Mouse (Mus musculus): ENCODE measurements around the gene Hspa8. TPM values are rescaled to one million over a fixed set of nuclear protein-coding genes. Genes with fewer than 3 reads are reported as not detected.
"Not testable (repeated sequence)": the region's sequence is repeated elsewhere in the genome, so short reads cannot be mapped to it uniquely, and the experiment has no call there.

Gene Hspa8
- polyA plus RNA-seq, 1 experiment from 2014 or later, result 2,606 TPM

- 82% methylated on average over 6 of the region's 6 CpGs for WGBS
- H3K9ac ChIP-seq; H3K27me3 ChIP-seq (replicated peaks); ATAC-seq; H3K36me3 ChIP-seq; H3K4me3 ChIP-seq (replicated peaks); H3K9me3 ChIP-seq; H3K27ac ChIP-seq; H3K4me1 ChIP-seq (replicated peaks); H3K4me2 ChIP-seq (replicated peaks): not testable (repeated sequence)
These were observed 27.6 kb upstream of the Hspa8 start for GRCm38 (mm10) chr9:40773142-40773541.

- no peaks in the 10 kb centered on the region for H3K36me3 ChIP-seq
- H3K4me1 ChIP-seq (replicated peaks), result 0 out of 2 replicates have a peak, but pooled peaks cover 4% of the 10 kb centered on the region
- no peaks in the 10 kb centered on the region for H3K9me3 ChIP-seq
- 83% methylated on average over 4 of the region's 4 CpGs for WGBS
- H3K27me3 ChIP-seq (replicated peaks), result no peaks in the 10 kb centered on the region
- H3K27ac ChIP-seq, result no peak overlapping the region
- no peak overlapping the region for H3K4me3 ChIP-seq (replicated peaks)
- H3K9ac ChIP-seq, result no peak overlapping the region
- no peak overlapping the region for H3K4me2 ChIP-seq (replicated peaks)
- ATAC-seq, result no peak
These were observed 26.9 kb upstream of the Hspa8 start for GRCm38 (mm10) chr9:40773869-40774268.

GRCm38 (mm10) chr9:40776044-40776443, 24.7 kb upstream of the Hspa8 start:
- peak; percentile 49; the same call in 1 of the 2 replicates for ATAC-seq

GRCm38 (mm10) chr9:40776459-40777248, 24.1 kb upstream of the Hspa8 start:
- H3K4me2 ChIP-seq (replicated peaks), result no peak overlapping the region; the same call in 1 of the 2 replicates
- H3K4me3 ChIP-seq (replicated peaks), result no peak overlapping the region
- H3K36me3 ChIP-seq, result no peaks in the 10 kb centered on the region
- ATAC-seq, result peak; percentile 92
- H3K9ac ChIP-seq, result no peak overlapping the region
- WGBS, result 55% methylated on average over 11 of the region's 11 CpGs
- no peaks in the 10 kb centered on the region for H3K27me3 ChIP-seq (replicated peaks)
- H3K27ac ChIP-seq, result peak overlapping the region; percentile 78
- H3K4me1 ChIP-seq (replicated peaks), result peaks cover 10% of the 10 kb centered on the region; the same call in 1 of the 2 replicates
- H3K9me3 ChIP-seq, result no peaks in the 10 kb centered on the region

More at GRCm38 (mm10) chr9:40776044-40776443, 24.7 kb upstream of the Hspa8 start:
- Histone ChIP-seq H3K27me3 (replicated peaks) (no peaks in the 10 kb centered on the region), H3K9ac (no peak overlapping the region), H3K4me3 (replicated peaks) (no peak overlapping the region), H3K4me1 (replicated peaks) (0 out of 2 replicates have a peak, but pooled peaks cover 7% of the 10 kb centered on the region), H3K9me3 (no peaks in the 10 kb centered on the region), H3K4me2 (replicated peaks) (no peak overlapping the region; the same call in 1 of the 2 replicates), H3K27ac (peak overlapping the region; percentile 78), H3K36me3 (no peaks in the 10 kb centered on the region)
- 58% methylated on average over 1 of the region's 1 CpGs for WGBS

GRCm38 (mm10) chr9:40780111-40780510, 20.7 kb upstream of the Hspa8 start:
- Histone ChIP-seq H3K4me3 (replicated peaks) (no peak overlapping the region), H3K4me2 (replicated peaks) (no peak overlapping the region), H3K9ac (no peak overlapping the region), H3K27ac (no peak overlapping the region), H3K4me1 (replicated peaks) (peaks cover 12% of the 10 kb centered on the region), H3K9me3 (no peaks in the 10 kb centered on the region), H3K36me3 (no peaks in the 10 kb centered on the region), H3K27me3 (replicated peaks) (no peaks in the 10 kb centered on the region)
- ATAC-seq, result no peak
- 70% methylated on average over 3 of the region's 3 CpGs for WGBS

- no peak overlapping the region for H3K4me3 ChIP-seq (replicated peaks)
- peaks cover 9% of the 10 kb centered on the region for H3K4me1 ChIP-seq (replicated peaks)
- 0 out of 2 replicates have a peak overlapping the region, but pooled peaks have one; percentile 56 for H3K4me2 ChIP-seq (replicated peaks)
- WGBS, result 68% methylated on average over 11 of the region's 11 CpGs
- H3K27me3 ChIP-seq (replicated peaks), result no peaks in the 10 kb centered on the region
- H3K27ac ChIP-seq, result peak overlapping the region; percentile 85
- H3K9me3 ChIP-seq, result no peaks in the 10 kb centered on the region
- ATAC-seq, result no peak
- no peak overlapping the region for H3K9ac ChIP-seq
- no peaks in the 10 kb centered on the region for H3K36me3 ChIP-seq
These were observed 19.7 kb upstream of the Hspa8 start for GRCm38 (mm10) chr9:40780892-40781725.

- peak overlapping the region; percentile 56 for H3K4me2 ChIP-seq (replicated peaks)
- ATAC-seq, result peak; percentile 75
- H3K4me3 ChIP-seq (replicated peaks), result peak overlapping the region; percentile 12; the same call in 1 of the 2 replicates
These were observed 18.8 kb upstream of the Hspa8 start for GRCm38 (mm10) chr9:40781726-40782581.

GRCm38 (mm10) chr9:40783641-40784373, 17.0 kb upstream of the Hspa8 start:
- peak overlapping the region; percentile 51; the same call in 1 of the 2 replicates for H3K27ac ChIP-seq
- no peaks in the 10 kb centered on the region for H3K36me3 ChIP-seq
- WGBS, result 25% methylated on average over 13 of the region's 13 CpGs
- H3K4me2 ChIP-seq (replicated peaks), result peak overlapping the region; percentile 22
- no peak overlapping the region for H3K9ac ChIP-seq
- H3K4me1 ChIP-seq (replicated peaks), result peaks cover 9% of the 10 kb centered on the region
- ATAC-seq, result peak; percentile 69
- H3K9me3 ChIP-seq, result no peaks in the 10 kb centered on the region
- no peaks in the 10 kb centered on the region for H3K27me3 ChIP-seq (replicated peaks)
- H3K4me3 ChIP-seq (replicated peaks), result no peak overlapping the region

More at GRCm38 (mm10) chr9:40781726-40782581, 18.8 kb upstream of the Hspa8 start:
- Histone ChIP-seq H3K4me1 (replicated peaks) (peaks cover 9% of the 10 kb centered on the region), H3K36me3 (no peaks in the 10 kb centered on the region), H3K27me3 (replicated peaks) (no peaks in the 10 kb centered on the region), H3K9ac (no peak overlapping the region), H3K27ac (peak overlapping the region; percentile 85), H3K9me3 (no peaks in the 10 kb centered on the region)
- whole genome bisulfite sequencing, result 30% methylated on average over 26 of the region's 26 CpGs

- H3K9me3 ChIP-seq, result no peaks in the 10 kb centered on the region
- 21% methylated on average over 9 of the region's 9 CpGs for WGBS
- H3K4me1 ChIP-seq (replicated peaks), result peaks cover 9% of the 10 kb centered on the region
- no peak for ATAC-seq
- H3K27me3 ChIP-seq (replicated peaks), result no peaks in the 10 kb centered on the region
- no peak overlapping the region for H3K27ac ChIP-seq
- H3K4me3 ChIP-seq (replicated peaks), result no peak overlapping the region
- H3K4me2 ChIP-seq (replicated peaks), result peak overlapping the region; percentile 22
- H3K9ac ChIP-seq, result no peak overlapping the region
- no peaks in the 10 kb centered on the region for H3K36me3 ChIP-seq
These were observed 16.3 kb upstream of the Hspa8 start for GRCm38 (mm10) chr9:40784374-40784967.

GRCm38 (mm10) chr9:40785452-40785851, 15.3 kb upstream of the Hspa8 start:
- Histone ChIP-seq H3K4me3 (replicated peaks) (no peak overlapping the region), H3K4me2 (replicated peaks) (no peak overlapping the region), H3K9me3 (no peaks in the 10 kb centered on the region), H3K27me3 (replicated peaks) (no peaks in the 10 kb centered on the region), H3K4me1 (replicated peaks) (peaks cover 9% of the 10 kb centered on the region), H3K27ac (no peak overlapping the region), H3K36me3 (no peaks in the 10 kb centered on the region), H3K9ac (no peak overlapping the region)
- 72% methylated on average over 6 of the region's 6 CpGs for WGBS
- no peak for ATAC-seq

GRCm38 (mm10) chr9:40786820-40787219, 14.0 kb upstream of the Hspa8 start:
- H3K27me3 ChIP-seq (replicated peaks); H3K27ac ChIP-seq; H3K4me1 ChIP-seq (replicated peaks); H3K9ac ChIP-seq; H3K9me3 ChIP-seq; ATAC-seq; H3K4me3 ChIP-seq (replicated peaks); H3K36me3 ChIP-seq; H3K4me2 ChIP-seq (replicated peaks): not testable (repeated sequence)
- 92% methylated on average over 6 of the region's 6 CpGs for WGBS

Measured in intestine, embryonic 15.5 days (tissue).